Mouse (Mus musculus) midbrain, postnatal 0 days (tissue): ENCODE measurements at regions not wholly inside any gene's neighbourhood (a gene's known extent, or its start where the extent isn't known, plus 50 kb on each side); places are given as distances from the start of the nearest gene placed in this dataset.

Experiments
- ATAC-seq: fragments of 200-750 bp; cut with Nextera tagmentation; 2 replicates; pipeline ENCODE4 v1.8.0; 2017; ENCODE audit warnings: moderate number of reproducible peaks, mild to moderate bottlenecking, moderate TSS enrichment, moderate library complexity; ENCODE audit not compliant: low FRiP score
- DNase-seq: peaks from one replicate; pipeline ENCODE4 v3.0.0-alpha.2; 2015; ENCODE audit warnings: low spot score
- H3K27ac ChIP-seq: fragments of 300-500 bp; sonication (generic); 2 replicates; pipeline ENCODE4 v1.5.1; 2014; ENCODE audit warnings: low read depth, mild to moderate bottlenecking, low read length, mixed read lengths
- H3K27me3 ChIP-seq: fragments of 300-500 bp; sonication (generic); 2 replicates; pipeline ENCODE4 v1.6.1; 2014; ENCODE audit warnings: low read length, control low read depth, mixed read lengths; ENCODE audit not compliant: insufficient read depth
- H3K36me3 ChIP-seq: fragments of 300-500 bp; sonication (generic); 2 replicates; pipeline ENCODE4 v1.6.1; 2014; ENCODE audit warnings: low read length, control low read depth, mixed read lengths; ENCODE audit not compliant: insufficient read depth
- H3K4me1 ChIP-seq: fragments of 300-500 bp; sonication (generic); 2 replicates; pipeline ENCODE4 v1.6.1; 2014; ENCODE audit warnings: mild to moderate bottlenecking, control low read depth, antibody characterized with exemption, low read length, mixed read lengths; ENCODE audit not compliant: insufficient read depth
- H3K4me2 ChIP-seq: fragments of 300-500 bp; sonication (generic); 2 replicates; pipeline ENCODE4 v1.6.1; 2014; ENCODE audit warnings: low read depth, mild to moderate bottlenecking, low read length, mixed read lengths; ENCODE audit not compliant: poor library complexity, severe bottlenecking
- H3K4me3 ChIP-seq: fragments of 300-500 bp; sonication (generic); 2 replicates; pipeline ENCODE4 v1.5.1; 2014; ENCODE audit warnings: low read depth, mild to moderate bottlenecking, low read length, moderate library complexity
- H3K9ac ChIP-seq: fragments of 300-500 bp; sonication (generic); replicated peaks from 2 replicates; pipeline ENCODE4 v1.6.1; 2014; ENCODE audit warnings: mild to moderate bottlenecking, low read length, moderate library complexity, mixed read lengths; ENCODE audit not compliant: poor library complexity, severe bottlenecking
- H3K9me3 ChIP-seq: fragments of 300-500 bp; sonication (generic); 2 replicates; pipeline ENCODE4 v1.6.1; 2016; ENCODE audit warnings: low read length, control low read depth
- CTCF ChIP-seq: IDR thresholded peaks from 2 replicates; pipeline ENCODE4 v1.5.1; 2016; ENCODE audit warnings: antibody characterized with exemption, mild to moderate bottlenecking
- WGBS: fragments of 180-500 bp; shearing (Covaris S2); extraction: QIAGEN DNeasy Blood & Tissue Kit; methylation state at CpG from one replicate; pipeline ENCODE4 v1.1.7; 2014; 5-methylcytosine and 5-hydroxymethylcytosine counted together

DNA sequence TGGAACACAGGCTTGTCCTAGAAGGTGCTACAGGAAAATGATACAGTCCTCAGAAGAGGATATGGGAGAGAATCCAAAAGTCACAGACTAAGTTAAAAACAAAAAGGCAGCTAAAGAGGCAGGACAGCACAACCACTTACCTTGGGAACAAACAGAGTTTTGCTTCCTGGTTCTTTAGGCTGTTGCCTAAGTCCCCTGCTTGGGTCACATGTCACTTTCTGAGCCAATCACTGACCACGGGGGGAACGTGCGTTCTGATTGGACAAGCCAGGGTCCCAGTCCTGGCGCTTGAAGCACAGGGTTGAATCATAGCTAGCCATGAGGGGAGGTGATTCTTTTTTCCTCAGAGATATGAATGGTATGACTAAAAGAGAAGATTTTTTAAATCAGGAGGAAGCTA, 216.4 kb downstream of the Glrx3 start:
- TF ChIP-seq CTCF = no peak

GRCm38 (mm10) chr7:137667165-137667564, 229.8 kb downstream of the Glrx3 start:
- WGBS = 89% methylated on average over 2 of the region's 2 CpGs
- no peak for DNase-seq

More for the DNA sequence above, 216.4 kb downstream of the Glrx3 start:
- Histone ChIP-seq H3K4me2 (no peak overlapping the region), H3K9me3 (no peaks in the 10 kb centered on the region), H3K4me3 (no peak overlapping the region), H3K4me1 (no peaks in the 10 kb centered on the region; the same call in 1 of the 2 replicates), H3K27ac (no peak overlapping the region), H3K27me3 (no peaks in the 10 kb centered on the region), H3K9ac (no peak overlapping the region), H3K36me3 (no peaks in the 10 kb centered on the region)
- 90% methylated on average over 4 of the region's 4 CpGs for WGBS
- ATAC-seq (no peak), DNase-seq (no peak)

GRCm38 (mm10) chr7:137671156-137671555, 233.7 kb downstream of the Glrx3 start:
- no peaks in the 10 kb centered on the region for H3K9me3 ChIP-seq
- DNase-seq (no peak), ATAC-seq (no peak)
- H3K9ac ChIP-seq = no peak overlapping the region
- no peaks in the 10 kb centered on the region for H3K4me1 ChIP-seq
- no peaks in the 10 kb centered on the region for H3K36me3 ChIP-seq
- 64% methylated on average over 4 of the region's 4 CpGs for WGBS
- TF ChIP-seq CTCF = no peak
- H3K4me2 ChIP-seq = no peak overlapping the region
- no peak overlapping the region for H3K4me3 ChIP-seq
- H3K27me3 ChIP-seq = no peaks in the 10 kb centered on the region
- H3K27ac ChIP-seq = no peak overlapping the region

More at GRCm38 (mm10) chr7:137667165-137667564, 229.8 kb downstream of the Glrx3 start:
- Histone ChIP-seq H3K4me1 (no peaks in the 10 kb centered on the region), H3K27ac (no peak overlapping the region), H3K4me2 (no peak overlapping the region), H3K9ac (no peak overlapping the region), H3K4me3 (no peak overlapping the region), H3K36me3 (no peaks in the 10 kb centered on the region), H3K27me3 (no peaks in the 10 kb centered on the region), H3K9me3 (no peaks in the 10 kb centered on the region)
- no peak for TF ChIP-seq CTCF
- ATAC-seq = no peak

- no peak for TF ChIP-seq CTCF
- Histone ChIP-seq H3K9ac (no peak overlapping the region), H3K4me3 (no peak overlapping the region), H3K36me3 (no peaks in the 10 kb centered on the region), H3K4me1 (no peaks in the 10 kb centered on the region), H3K4me2 (no peak overlapping the region), H3K9me3 (no peaks in the 10 kb centered on the region), H3K27me3 (no peaks in the 10 kb centered on the region), H3K27ac (no peak overlapping the region)
- no peak for ATAC-seq
- WGBS = 88% methylated on average over 1 of the region's 1 CpGs
- DNase-seq = peak; percentile 43
Measured at GRCm38 (mm10) chr7:137674596-137674995, 237.2 kb downstream of the Glrx3 start.

DNA sequence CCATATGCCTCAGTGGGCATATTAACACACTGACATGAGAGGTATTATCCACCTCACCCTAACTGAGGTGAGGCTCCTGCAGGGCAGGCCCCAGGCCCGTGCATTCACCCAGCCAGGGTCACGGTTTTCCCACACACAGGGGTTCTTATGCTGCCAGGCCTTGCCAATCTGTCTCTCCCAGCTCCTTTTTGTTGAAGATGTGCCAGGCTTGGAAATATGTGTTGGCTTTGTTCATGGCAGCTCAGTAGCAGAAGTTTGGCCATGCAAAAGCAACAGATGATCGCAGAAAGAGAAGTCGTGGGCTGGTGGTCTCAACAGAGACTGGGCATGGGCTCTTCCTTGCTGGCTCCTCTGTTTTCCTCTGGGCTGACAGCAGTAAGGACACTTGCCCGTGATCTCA, 238.0 kb downstream of the Glrx3 start:
- 89% methylated on average over 5 of the region's 5 CpGs for WGBS
- no peak overlapping the region for H3K9ac ChIP-seq
- no peak overlapping the region for H3K4me2 ChIP-seq
- no peaks in the 10 kb centered on the region for H3K4me1 ChIP-seq
- no peaks in the 10 kb centered on the region for H3K9me3 ChIP-seq
- no peak for TF ChIP-seq CTCF
- H3K36me3 ChIP-seq = no peaks in the 10 kb centered on the region
- DNase-seq (peak; percentile 20), ATAC-seq (no peak)
- no peaks in the 10 kb centered on the region for H3K27me3 ChIP-seq
- no peak overlapping the region for H3K4me3 ChIP-seq
- H3K27ac ChIP-seq = no peak overlapping the region

GRCm38 (mm10) chr7:137684826-137685225, 247.4 kb downstream of the Glrx3 start:
- WGBS = 86% methylated on average over 6 of the region's 6 CpGs

More at GRCm38 (mm10) chr7:137684826-137685225, 247.4 kb downstream of the Glrx3 start:
- Histone ChIP-seq H3K4me3 (no peak overlapping the region), H3K4me1 (no peaks in the 10 kb centered on the region), H3K9ac (no peak overlapping the region), H3K4me2 (no peak overlapping the region), H3K27me3 (no peaks in the 10 kb centered on the region), H3K27ac (no peak overlapping the region), H3K9me3 (no peaks in the 10 kb centered on the region), H3K36me3 (no peaks in the 10 kb centered on the region)
- DNase-seq = no peak
- no peak for ATAC-seq
- no peak for TF ChIP-seq CTCF
